Mouse (Mus musculus): Measurements from ENCODE around the gene Olfr31.

Gene Olfr31

GRCm38 (mm10) chr14:14354511-14355359 is 32.1 kb downstream of the Olfr31 start:
- DNase-seq, result no peak

- DNase-seq, result no peak
These were observed 32.7 kb downstream of the Olfr31 start for GRCm38 (mm10) chr14:14355360-14355646.
